Mouse (Mus musculus) ovary, adult 2 months (tissue): ENCODE results near the gene Olfr1346. TPM values are rescaled to one million over a fixed set of nuclear protein-coding genes. Genes with fewer than 3 reads are reported as not detected.

Experiments
- polyA plus RNA-seq: library from polyadenylated mRNA; depleted of rRNA; stranded (reverse); fragments of >200 nt; gene quantifications from 2 replicates; pipeline ENCODE4 v1.2.3, GENCODE M21; 2012; rRNA removed

The Olfr1346 gene
- polyA plus RNA-seq, result not detected in 2 replicates

DNA sequence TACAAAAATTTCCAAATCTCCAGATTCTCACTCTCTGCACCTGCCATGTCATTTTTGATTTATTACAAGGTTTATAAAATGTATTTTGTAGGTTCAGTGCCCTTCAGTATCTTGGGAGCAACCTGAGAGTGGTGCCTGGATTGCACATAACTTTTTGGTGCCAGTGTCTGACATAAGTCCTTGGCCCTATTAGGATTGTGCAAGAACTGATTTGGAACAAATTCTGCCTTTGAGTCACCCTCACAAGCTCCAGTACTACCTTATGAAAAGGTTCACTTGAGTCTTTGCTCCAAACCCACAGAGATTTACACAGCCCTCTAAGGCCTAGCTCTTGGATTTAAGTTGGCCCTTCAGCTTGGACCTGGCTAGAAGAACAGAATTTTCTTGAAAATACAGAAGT lies at the start of gene Olfr1346:
Olfr1346 (plus strand) TSS at position 151 of the 400 bp plus-strand sequence.

GRCm38 (mm10) chr7:6438388-6438787 lies 28.5 kb upstream of the Olfr1346 start, which contains the start of gene Olfr1344:
Gene Olfr1344, plus strand, starts transcription at chr7:6438688.

GRCm38 (mm10) chr7:6455868-6456267 lies 11.0 kb upstream of the Olfr1346 start, which contains the start of gene Olfr1336:
Gene Olfr1336, plus strand, starts transcription at chr7:6456168.

DNA sequence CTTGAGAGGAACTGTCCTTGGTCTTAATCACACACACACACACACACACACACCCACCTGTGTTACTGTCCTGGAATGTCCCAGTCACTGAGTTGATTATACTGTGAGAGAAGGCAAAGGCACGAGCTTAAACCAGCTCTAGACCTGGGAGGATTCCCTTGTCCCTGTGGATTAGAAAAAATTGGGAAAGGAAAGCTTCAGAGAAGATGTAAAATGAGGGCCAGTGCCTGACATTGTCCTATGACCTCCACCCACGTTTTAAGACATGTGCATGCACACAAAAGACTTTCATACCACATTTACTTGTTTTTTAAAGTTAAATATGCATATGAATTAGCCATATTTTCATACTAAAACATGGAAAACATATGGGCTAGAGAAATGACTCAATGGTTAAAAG lies 19.9 kb downstream of the Olfr1346 start, which contains the start of gene Olfr5:
Olfr5 (minus strand) TSS at position 101 of the 400 bp plus-strand sequence.

GRCm38 (mm10) chr7:6499655-6500054 lies 32.8 kb downstream of the Olfr1346 start, which contains the start of gene Olfr1347:
Gene Olfr1347, minus strand, starts transcription at chr7:6499755.

DNA sequence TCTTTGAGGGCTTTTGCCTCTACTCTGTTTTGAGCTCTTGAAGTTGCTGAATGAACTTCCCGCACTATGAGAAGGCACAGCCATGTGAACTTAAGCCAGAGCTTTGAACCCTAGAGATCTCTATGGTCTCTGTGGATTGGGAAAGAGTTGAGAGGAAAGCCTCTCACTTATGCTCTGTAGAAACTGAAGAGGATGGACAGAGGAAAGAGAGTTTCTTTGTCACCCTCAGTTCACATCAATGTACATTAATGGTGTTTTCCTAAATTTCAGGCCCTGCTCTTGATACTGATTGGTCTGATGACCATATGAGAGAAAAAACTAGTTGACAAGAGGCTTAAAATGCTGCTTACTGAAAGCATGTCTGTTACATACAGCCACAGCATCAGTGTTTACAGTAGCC lies 41.7 kb downstream of the Olfr1346 start, which contains the start of gene Olfr1348:
Olfr1348 (minus strand) TSS at position 101 of the 400 bp plus-strand sequence.

GRCm38 (mm10) chr7:6522850-6523249 lies 55.9 kb downstream of the Olfr1346 start, which contains the start of gene Olfr1349:
Gene Olfr1349, minus strand, starts transcription at chr7:6522950.

Other genes with a start within 250 kb of the Olfr1346 start
- not detected in 2 replicates for gene Zscan5b, start 244.8 kb upstream of the Olfr1346 start, polyA plus RNA-seq
- gene Epp13, start 214.4 kb upstream of the Olfr1346 start, polyA plus RNA-seq, result 0.73 and 0.98 TPM in 2 replicates
- 0.72 and 1.4 TPM in 2 replicates for gene Zfp667, start 180.5 kb upstream of the Olfr1346 start, polyA plus RNA-seq
- 2.6 and 2.8 TPM in 2 replicates for gene Zfp583, start 135.8 kb upstream of the Olfr1346 start, polyA plus RNA-seq
- gene Gm3854, start 123.3 kb upstream of the Olfr1346 start, polyA plus RNA-seq, result 0.09 and 0.16 TPM in 2 replicates
- gene Zfp78, start 103.8 kb upstream of the Olfr1346 start, polyA plus RNA-seq, result 0.20 and 0.37 TPM in 2 replicates
- gene Zfp28, start 83.8 kb upstream of the Olfr1346 start, polyA plus RNA-seq, result 3.0 and 3.1 TPM in 2 replicates
- gene Smim17, start 68.4 kb upstream of the Olfr1346 start, polyA plus RNA-seq, result not detected in 2 replicates
- not detected in 2 replicates for gene Gm20715, start 56.8 kb upstream of the Olfr1346 start, polyA plus RNA-seq
- 0.26 TPM in 1 of 2 replicates, not detected in the other for gene Olfr1344, start 28.4 kb upstream of the Olfr1346 start, polyA plus RNA-seq
- not detected in 2 replicates for gene Olfr1336, start 10.9 kb upstream of the Olfr1346 start, polyA plus RNA-seq
- gene Olfr5, start 19.8 kb downstream of the Olfr1346 start, polyA plus RNA-seq, result 0.14 TPM in 1 of 2 replicates, not detected in the other
- gene Olfr1347, start 32.7 kb downstream of the Olfr1346 start, polyA plus RNA-seq, result not detected in 2 replicates
- gene Olfr1348, start 41.6 kb downstream of the Olfr1346 start, polyA plus RNA-seq, result not detected in 2 replicates
- 0.22 and 0.25 TPM in 2 replicates for gene Olfr1349, start 55.8 kb downstream of the Olfr1346 start, polyA plus RNA-seq
- gene Olfr1350, start 97.7 kb downstream of the Olfr1346 start, polyA plus RNA-seq, result not detected in 2 replicates
- gene Zim1, start 229.3 kb downstream of the Olfr1346 start, polyA plus RNA-seq, result 0.09 TPM in 2 replicates